Mouse (Mus musculus): ENCODE measurements around the gene Vmn1r57. TPM values are rescaled to one million over a fixed set of nuclear protein-coding genes. Genes with fewer than 3 reads are reported as not detected.

The Vmn1r57 gene
- not detected in 2 replicates for polyA plus RNA-seq (2012; rRNA removed)

DNA sequence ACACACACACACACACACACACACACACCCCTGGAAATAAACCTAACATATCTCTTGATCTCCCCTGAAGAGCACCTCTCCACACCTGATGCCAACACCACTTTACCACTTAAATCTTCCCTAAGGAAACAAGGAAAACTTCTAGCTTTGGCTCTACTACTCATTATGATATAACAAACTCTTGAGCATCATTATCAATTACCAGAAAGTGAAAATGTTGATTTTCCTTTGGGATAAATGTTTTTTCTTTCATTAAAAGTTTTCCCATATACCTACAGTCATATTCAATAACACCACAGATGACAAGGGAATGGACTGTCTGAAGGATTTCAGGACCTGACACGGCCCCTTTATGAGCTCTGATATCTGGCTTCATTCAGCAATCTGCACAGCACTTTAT, at the start of gene Vmn1r57:
TSS of gene Vmn1r57 (plus strand) at position 301 of the 400 bp plus-strand sequence.

DNA sequence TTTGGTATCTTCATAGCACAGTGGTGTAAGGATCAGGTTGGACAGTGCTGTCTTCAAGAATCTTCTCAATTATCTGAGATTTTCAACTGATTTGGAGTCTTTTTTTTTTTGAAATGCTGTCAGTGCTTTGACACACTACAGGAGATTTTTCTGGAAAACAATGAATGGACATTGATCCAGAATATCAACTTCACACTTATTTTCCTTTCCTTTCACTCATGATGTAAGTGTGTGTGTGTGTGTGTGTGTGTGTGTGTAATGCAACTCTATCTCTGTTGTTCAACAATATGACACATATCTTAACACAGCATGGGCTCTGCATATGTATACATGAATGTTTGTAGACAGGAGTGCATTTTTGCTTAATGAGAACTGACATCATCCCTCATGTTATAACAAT, 21.6 kb upstream of the Vmn1r57 start, which contains the start of gene Vmn1r56:
TSS of gene Vmn1r56 (minus strand) at position 101 of the 400 bp plus-strand sequence.

Other genes starting within 250 kb of the Vmn1r57 start
- 1.9 and 2.0 TPM in 2 replicates for gene Sbk3, start 247.3 kb upstream of the Vmn1r57 start, polyA plus RNA-seq (2012; rRNA removed)
- gene Zfp579, start 222.3 kb upstream of the Vmn1r57 start, polyA plus RNA-seq (2012; rRNA removed) = 83.5 and 95.4 TPM in 2 replicates
- gene Zfp524, start 204.1 kb upstream of the Vmn1r57 start, polyA plus RNA-seq (2012; rRNA removed) = 9.7 and 10.5 TPM in 2 replicates
- 30.6 and 33.0 TPM in 2 replicates for gene Fiz1, start 203.8 kb upstream of the Vmn1r57 start, polyA plus RNA-seq (2012; rRNA removed)
- not detected in 2 replicates for gene Gm44973, start 203.0 kb upstream of the Vmn1r57 start, polyA plus RNA-seq (2012; rRNA removed)
- gene Zfp865, start 198.1 kb upstream of the Vmn1r57 start, polyA plus RNA-seq (2012; rRNA removed) = 28.3 and 32.9 TPM in 2 replicates
- 70.7 and 72.2 TPM in 2 replicates for gene Ccdc106, start 197.9 kb upstream of the Vmn1r57 start, polyA plus RNA-seq (2012; rRNA removed)
- gene 4632433K11Rik, start 184.4 kb upstream of the Vmn1r57 start, polyA plus RNA-seq (2012; rRNA removed) = not detected in 2 replicates
- gene Zfp784, start 180.0 kb upstream of the Vmn1r57 start, polyA plus RNA-seq (2012; rRNA removed) = 5.8 and 7.8 TPM in 2 replicates
- gene Zfp580, start 167.0 kb upstream of the Vmn1r57 start, polyA plus RNA-seq (2012; rRNA removed) = 46.8 and 62.8 TPM in 2 replicates
- gene U2af2, start 156.3 kb upstream of the Vmn1r57 start, polyA plus RNA-seq (2012; rRNA removed) = 319 and 341 TPM in 2 replicates
- gene Epn1, start 138.3 kb upstream of the Vmn1r57 start, polyA plus RNA-seq (2012; rRNA removed) = 180 and 196 TPM in 2 replicates
- not detected in 2 replicates for gene Rfpl4, start 101.5 kb upstream of the Vmn1r57 start, polyA plus RNA-seq (2012; rRNA removed)
- gene Rasl2-9, start 92.5 kb upstream of the Vmn1r57 start, polyA plus RNA-seq (2012; rRNA removed) = 0.36 and 0.44 TPM in 2 replicates
- not detected in 2 replicates for gene Vmn1r55, start 68.8 kb upstream of the Vmn1r57 start, polyA plus RNA-seq (2012; rRNA removed)
- not detected in 2 replicates for gene Vmn1r56, start 21.7 kb upstream of the Vmn1r57 start, polyA plus RNA-seq (2012; rRNA removed)
- gene Gm5065, start 132.0 kb downstream of the Vmn1r57 start, polyA plus RNA-seq (2012; rRNA removed) = not detected in 2 replicates
- not detected in 2 replicates for gene Nlrp2, start 132.5 kb downstream of the Vmn1r57 start, polyA plus RNA-seq (2012; rRNA removed)
- not detected in 2 replicates for gene Vmn1r58, start 194.9 kb downstream of the Vmn1r57 start, polyA plus RNA-seq (2012; rRNA removed)
- gene Vmn1r59, start 238.3 kb downstream of the Vmn1r57 start, polyA plus RNA-seq (2012; rRNA removed) = not detected in 2 replicates

Data from central nervous system, embryonic 18 days (tissue).